Mouse (Mus musculus) midbrain, embryonic 11.5 days (tissue): ENCODE measurements at regions not wholly inside any gene's neighbourhood (a gene's known extent, or its start where the extent isn't known, plus 50 kb on each side); places are given as distances from the start of the nearest gene placed in this dataset.

Source experiments
- ATAC-seq: fragments of 200-750 bp; cut with Nextera tagmentation; 2 replicates; pipeline ENCODE4 v1.8.0; 2017; ENCODE audit warnings: moderate TSS enrichment, moderate library complexity; ENCODE audit not compliant: low FRiP score
- DNase-seq: peaks from one replicate; pipeline ENCODE4 v3.0.0; 2015; ENCODE audit warnings: low spot score; ENCODE audit errors: missing footprints
- H3K27ac ChIP-seq: fragments of 300-500 bp; sonication (generic); 2 replicates; pipeline ENCODE4 v1.5.1; 2014; ENCODE audit warnings: low read depth, low read length
- H3K27me3 ChIP-seq: fragments of 300-500 bp; sonication (generic); 2 replicates; pipeline ENCODE4 v1.6.1; 2014; ENCODE audit warnings: mild to moderate bottlenecking, low read length, moderate library complexity, mixed read lengths; ENCODE audit not compliant: control insufficient read depth, insufficient read depth
- H3K36me3 ChIP-seq: fragments of 300-500 bp; sonication (generic); 2 replicates; pipeline ENCODE4 v1.6.1; 2014; ENCODE audit warnings: mild to moderate bottlenecking, low read length, moderate library complexity, mixed read lengths; ENCODE audit not compliant: control insufficient read depth, insufficient read depth
- H3K4me1 ChIP-seq: fragments of 300-500 bp; sonication (generic); 2 replicates; pipeline ENCODE4 v1.6.1; 2014; ENCODE audit warnings: low read length; ENCODE audit not compliant: control insufficient read depth, insufficient read depth
- H3K4me2 ChIP-seq: fragments of 300-500 bp; sonication (generic); 2 replicates; pipeline ENCODE4 v1.6.1; 2014; ENCODE audit warnings: mild to moderate bottlenecking, moderate library complexity
- H3K4me3 ChIP-seq: fragments of 300-500 bp; sonication (generic); 2 replicates; pipeline ENCODE4 v1.5.1; 2014; ENCODE audit warnings: low read depth, low read length
- H3K9ac ChIP-seq: fragments of 300-500 bp; sonication (generic); 2 replicates; pipeline ENCODE4 v1.6.1; 2014; ENCODE audit warnings: low read length
- H3K9me3 ChIP-seq: fragments of 300-500 bp; sonication (generic); 2 replicates; pipeline ENCODE4 v1.6.1; 2016; ENCODE audit warnings: low read length; ENCODE audit not compliant: control insufficient read depth
- WGBS: fragments of 180-500 bp; shearing (Covaris S2); extraction: QIAGEN DNeasy Blood & Tissue Kit; methylation state at CpG from one replicate; pipeline ENCODE4 v1.1.7; 2014; 5-methylcytosine and 5-hydroxymethylcytosine counted together

- Histone ChIP-seq H3K9me3 (no peaks in the 10 kb centered on the region), H3K27me3 (no peaks in the 10 kb centered on the region), H3K4me2 (no peak overlapping the region), H3K36me3 (no peaks in the 10 kb centered on the region), H3K4me3 (no peak overlapping the region), H3K4me1 (no peaks in the 10 kb centered on the region), H3K9ac (no peak overlapping the region), H3K27ac (no peak overlapping the region)
- DNase-seq: no peak
- ATAC-seq: no peak
- WGBS: 81% methylated on average over 9 of the region's 9 CpGs
Observed at GRCm38 (mm10) chr13:45239153-45239552, 150.4 kb upstream of the Mylip start.

DNA sequence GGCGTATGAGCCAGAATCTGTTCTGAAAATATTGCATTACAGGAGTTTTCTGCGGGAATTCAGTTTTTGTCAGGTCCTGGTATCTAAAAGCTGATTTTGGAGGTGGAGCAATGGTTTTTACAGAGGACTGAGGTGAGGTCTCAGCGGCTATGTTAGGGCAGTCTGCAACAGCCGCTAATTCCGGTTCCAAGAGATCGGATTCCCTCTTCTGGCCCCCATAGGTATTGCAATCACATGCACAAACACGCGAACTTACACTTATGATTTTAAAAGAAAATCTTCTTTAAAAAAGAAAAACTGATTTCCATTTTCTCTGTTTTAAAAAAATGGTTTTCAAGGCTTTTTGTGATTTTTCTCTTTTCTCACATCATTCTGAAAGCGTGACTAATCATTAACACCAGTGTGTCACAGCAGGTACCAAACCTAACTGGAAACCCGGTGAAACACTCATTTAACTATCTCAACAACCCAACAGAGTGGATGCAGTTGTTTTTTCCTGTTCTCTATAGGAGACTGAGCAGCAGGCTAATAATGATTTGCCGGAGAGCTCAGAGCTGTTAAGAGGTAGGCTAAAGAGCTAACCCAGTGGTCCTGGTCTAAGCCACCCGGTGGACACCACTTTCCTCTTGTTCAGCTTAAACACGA lies 149.4 kb upstream of the Mylip start:
- Histone ChIP-seq H3K4me3 (no peak overlapping the region), H3K9ac (no peak overlapping the region), H3K27me3 (no peaks in the 10 kb centered on the region), H3K27ac (no peak overlapping the region), H3K9me3 (no peaks in the 10 kb centered on the region), H3K36me3 (no peaks in the 10 kb centered on the region), H3K4me2 (no peak overlapping the region), H3K4me1 (no peaks in the 10 kb centered on the region)
- WGBS: 77% methylated on average over 13 of the region's 13 CpGs
- no peak for ATAC-seq
- DNase-seq: no peak

GRCm38 (mm10) chr13:45242261-45242660 lies 147.3 kb upstream of the Mylip start:
- H3K27ac ChIP-seq: no peak overlapping the region
- H3K36me3 ChIP-seq: no peaks in the 10 kb centered on the region
- no peak for DNase-seq
- no peak overlapping the region for H3K9ac ChIP-seq
- no peak overlapping the region for H3K4me3 ChIP-seq
- WGBS: 30% methylated on average over 3 of the region's 3 CpGs
- no peak for ATAC-seq
- H3K27me3 ChIP-seq: no peaks in the 10 kb centered on the region
- H3K4me1 ChIP-seq: no peaks in the 10 kb centered on the region
- H3K9me3 ChIP-seq: no peaks in the 10 kb centered on the region
- no peak overlapping the region for H3K4me2 ChIP-seq

DNA sequence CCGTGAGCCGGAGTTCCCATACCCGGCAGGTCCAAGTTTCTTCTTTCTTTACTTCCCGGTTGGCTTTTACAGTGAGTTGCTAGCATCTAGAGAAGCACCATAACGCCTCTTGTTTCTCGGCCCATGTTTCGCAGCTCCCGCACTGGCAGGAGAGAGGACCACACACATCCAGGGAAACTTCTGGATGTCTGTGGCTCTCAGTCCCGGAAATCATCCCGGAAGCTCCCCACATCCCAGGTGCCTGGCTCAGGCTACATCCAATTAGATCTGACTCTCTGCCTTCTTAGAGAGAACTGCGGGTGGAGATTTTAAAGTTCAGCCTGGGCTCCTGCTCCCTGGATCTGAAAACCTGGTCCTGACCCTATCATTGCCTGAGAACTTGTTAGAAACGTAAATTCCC lies 146.8 kb upstream of the Mylip start:
- no peaks in the 10 kb centered on the region for H3K9me3 ChIP-seq
- H3K4me3 ChIP-seq: no peak overlapping the region
- DNase-seq (peak; percentile 87), ATAC-seq (no peak)
- H3K4me2 ChIP-seq: no peak overlapping the region
- H3K27ac ChIP-seq: no peak overlapping the region
- no peaks in the 10 kb centered on the region for H3K4me1 ChIP-seq
- no peak overlapping the region for H3K9ac ChIP-seq
- H3K36me3 ChIP-seq: no peaks in the 10 kb centered on the region
- 65% methylated on average over 12 of the region's 12 CpGs for WGBS
- no peaks in the 10 kb centered on the region for H3K27me3 ChIP-seq

DNA sequence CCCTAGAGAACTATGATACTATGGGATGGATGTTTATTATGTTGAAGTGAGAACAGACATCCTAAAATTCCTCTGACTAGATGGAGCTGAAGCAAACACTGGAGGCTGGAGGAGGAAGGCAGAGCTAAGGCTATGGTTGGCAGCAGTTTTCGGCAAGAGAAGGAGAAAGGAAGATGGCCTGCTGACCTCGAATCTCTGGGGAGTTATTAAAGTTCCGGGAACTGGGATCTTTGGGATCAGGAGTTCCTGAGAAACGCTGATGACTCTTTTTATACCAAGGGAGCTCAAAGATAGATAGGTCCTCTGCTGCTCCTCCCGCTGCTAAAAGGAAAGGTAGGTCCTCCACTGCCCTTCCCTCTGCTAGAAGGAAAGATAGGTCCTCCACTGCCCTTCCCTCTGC lies 143.9 kb upstream of the Mylip start:
- no peak overlapping the region for H3K4me3 ChIP-seq
- no peaks in the 10 kb centered on the region for H3K36me3 ChIP-seq
- no peak overlapping the region for H3K27ac ChIP-seq
- H3K27me3 ChIP-seq: no peaks in the 10 kb centered on the region
- H3K4me1 ChIP-seq: 0 out of 2 replicates have a peak, but pooled peaks cover 2% of the 10 kb centered on the region
- WGBS: 63% methylated on average over 5 of the region's 5 CpGs
- no peak for ATAC-seq
- H3K9me3 ChIP-seq: no peaks in the 10 kb centered on the region
- no peak overlapping the region for H3K9ac ChIP-seq
- H3K4me2 ChIP-seq: no peak overlapping the region
- DNase-seq: no peak

- H3K4me3 ChIP-seq: no peak overlapping the region
- 0 out of 2 replicates have a peak, but pooled peaks cover 2% of the 10 kb centered on the region for H3K4me1 ChIP-seq
- no peak overlapping the region for H3K4me2 ChIP-seq
- H3K9me3 ChIP-seq: no peaks in the 10 kb centered on the region
- H3K27me3 ChIP-seq: no peaks in the 10 kb centered on the region
- WGBS: 70% methylated on average over 2 of the region's 2 CpGs
- no peak overlapping the region for H3K9ac ChIP-seq
- DNase-seq: no peak
- no peaks in the 10 kb centered on the region for H3K36me3 ChIP-seq
- no peak for ATAC-seq
- H3K27ac ChIP-seq: no peak overlapping the region
Observed at GRCm38 (mm10) chr13:45246341-45246740, 143.2 kb upstream of the Mylip start.

- H3K27me3 ChIP-seq: no peaks in the 10 kb centered on the region
- WGBS: 38% methylated on average over 1 of the region's 1 CpGs
- H3K9ac ChIP-seq: no peak overlapping the region
- ATAC-seq (no peak), DNase-seq (no peak)
- H3K27ac ChIP-seq: no peak overlapping the region
- H3K4me1 ChIP-seq: 0 out of 2 replicates have a peak, but pooled peaks cover 2% of the 10 kb centered on the region
- H3K4me3 ChIP-seq: no peak overlapping the region
- no peak overlapping the region for H3K4me2 ChIP-seq
- no peaks in the 10 kb centered on the region for H3K36me3 ChIP-seq
- H3K9me3 ChIP-seq: no peaks in the 10 kb centered on the region
Observed at GRCm38 (mm10) chr13:45250028-45250427, 139.5 kb upstream of the Mylip start.

DNA sequence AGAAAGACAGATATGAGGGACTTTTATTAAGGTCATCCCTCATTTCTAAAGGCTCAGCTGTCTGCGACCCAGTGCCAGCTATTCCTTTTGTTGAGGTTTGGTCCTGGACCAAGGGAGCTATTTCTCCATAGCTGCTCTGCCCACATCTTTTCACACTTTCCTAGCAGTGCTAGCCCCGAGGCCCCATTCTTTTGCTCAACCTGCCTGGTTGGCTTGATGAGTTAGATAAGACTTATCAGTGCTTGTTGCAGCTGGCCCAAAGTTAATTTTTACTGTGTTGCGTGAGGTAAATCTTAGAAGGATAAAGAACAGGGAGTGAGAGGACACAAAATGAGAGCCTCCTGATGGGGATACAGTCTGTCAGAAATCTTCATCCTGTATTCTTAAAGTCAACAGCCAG lies 138.5 kb upstream of the Mylip start:
- no peak overlapping the region for H3K4me3 ChIP-seq
- ATAC-seq (no peak), DNase-seq (no peak)
- no peaks in the 10 kb centered on the region for H3K9me3 ChIP-seq
- 0 out of 2 replicates have a peak, but pooled peaks cover 2% of the 10 kb centered on the region for H3K4me1 ChIP-seq
- 86% methylated on average over 3 of the region's 3 CpGs for WGBS
- H3K4me2 ChIP-seq: no peak overlapping the region
- no peaks in the 10 kb centered on the region for H3K27me3 ChIP-seq
- no peak overlapping the region for H3K9ac ChIP-seq
- no peak overlapping the region for H3K27ac ChIP-seq
- no peaks in the 10 kb centered on the region for H3K36me3 ChIP-seq

GRCm38 (mm10) chr13:45252126-45252525 lies 137.4 kb upstream of the Mylip start:
- DNase-seq: no peak
- ATAC-seq: no peak
- Histone ChIP-seq H3K9me3 (no peaks in the 10 kb centered on the region), H3K27me3 (no peaks in the 10 kb centered on the region), H3K4me1 (0 out of 2 replicates have a peak, but pooled peaks cover 2% of the 10 kb centered on the region), H3K4me3 (no peak overlapping the region), H3K36me3 (no peaks in the 10 kb centered on the region), H3K9ac (no peak overlapping the region), H3K4me2 (no peak overlapping the region), H3K27ac (no peak overlapping the region)
- WGBS: 69% methylated on average over 3 of the region's 3 CpGs
